Mouse (Mus musculus): ENCODE data around the gene Rnf187.

Gene Rnf187

GRCm38 (mm10) chr11:58938322-58939087, at the start of gene Rnf187:
TSS of gene Rnf187 (minus strand) at chr11:58938916.
- DNase-seq (ENCODE audit: low read depth, low spot score), result peak; percentile 94
- Histone ChIP-seq H3K36me3 (ENCODE audit: control insufficient read depth, insufficient read depth, low read length, poor library complexity, severe bottlenecking) (peaks cover 2% of the 10 kb centered on the region; the same call in 1 of the 2 replicates), H3K27me3 (ENCODE audit: control insufficient read depth, insufficient read depth, low read length, poor library complexity, severe bottlenecking) (no peaks in the 10 kb centered on the region)

GRCm38 (mm10) chr11:58985299-58985917, 46.7 kb upstream of the Rnf187 start:
- peaks cover 18% of the 10 kb centered on the region for H3K36me3 ChIP-seq (ENCODE audit: control insufficient read depth, insufficient read depth, low read length, poor library complexity, severe bottlenecking)
- H3K27me3 ChIP-seq (ENCODE audit: control insufficient read depth, insufficient read depth, low read length, poor library complexity, severe bottlenecking), result no peaks in the 10 kb centered on the region
- no peak for DNase-seq (ENCODE audit: low read depth, low spot score)

DNA sequence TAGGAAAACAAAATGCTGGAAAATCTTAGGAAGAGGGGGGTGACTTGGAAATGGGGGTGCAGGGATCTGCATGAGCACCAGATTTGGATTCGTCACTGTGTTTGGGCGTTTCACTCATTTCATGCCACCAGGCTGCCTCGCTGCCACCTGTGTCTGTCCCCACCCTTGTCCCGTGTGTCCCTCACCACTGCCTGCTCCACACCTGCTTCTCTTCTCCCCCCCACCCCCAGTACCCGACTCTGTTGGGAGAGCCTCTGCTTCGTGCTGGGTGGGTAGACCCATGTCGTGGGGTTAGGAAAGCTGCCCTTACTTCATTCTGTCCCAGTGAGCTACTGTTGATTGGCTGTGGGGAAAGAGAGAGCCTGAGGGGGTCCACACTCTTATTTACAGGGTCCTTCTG, 45.9 kb upstream of the Rnf187 start:
- Histone ChIP-seq H3K27me3 (ENCODE audit: control insufficient read depth, insufficient read depth, low read length, poor library complexity, severe bottlenecking) (no peaks in the 10 kb centered on the region), H3K36me3 (ENCODE audit: control insufficient read depth, insufficient read depth, low read length, poor library complexity, severe bottlenecking) (peaks cover 16% of the 10 kb centered on the region)
- DNase-seq (ENCODE audit: low read depth, low spot score), result no peak

DNA sequence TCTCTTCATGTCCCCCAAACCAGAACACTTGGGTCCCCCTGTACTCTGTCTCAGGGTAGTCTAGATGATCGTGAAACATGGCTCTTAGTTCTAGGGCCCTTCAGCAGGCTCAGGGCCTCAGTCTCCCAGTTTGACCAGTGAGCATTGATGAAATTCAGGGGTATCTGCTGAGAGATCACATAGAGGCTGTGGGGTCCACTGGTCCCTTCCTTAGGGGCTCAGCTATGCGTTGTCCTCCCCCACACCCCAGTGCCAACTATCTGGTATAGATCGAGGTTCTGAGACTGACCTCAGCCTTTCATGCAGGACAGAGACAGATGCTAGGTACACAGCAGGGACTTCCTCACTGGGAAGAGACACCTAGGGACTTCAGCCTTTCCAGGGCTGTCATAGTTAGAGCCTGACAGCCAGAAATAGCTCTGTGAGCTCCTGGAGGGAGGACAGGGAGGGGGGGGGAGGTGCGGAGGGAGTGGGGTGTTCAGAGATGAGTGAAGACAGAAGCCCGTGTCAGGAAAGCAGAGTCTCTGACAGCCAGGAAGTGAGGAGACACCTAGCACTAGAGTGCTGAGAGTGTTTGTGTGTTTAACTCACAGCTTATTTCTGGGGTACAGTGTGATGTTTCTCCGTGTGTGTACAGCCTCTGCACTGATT, 45.1 kb upstream of the Rnf187 start:
- DNase-seq (ENCODE audit: low read depth, low spot score), result no peak
- H3K27me3 ChIP-seq (ENCODE audit: control insufficient read depth, insufficient read depth, low read length, poor library complexity, severe bottlenecking), result no peaks in the 10 kb centered on the region
- peaks cover 8% of the 10 kb centered on the region for H3K36me3 ChIP-seq (ENCODE audit: control insufficient read depth, insufficient read depth, low read length, poor library complexity, severe bottlenecking)

DNA sequence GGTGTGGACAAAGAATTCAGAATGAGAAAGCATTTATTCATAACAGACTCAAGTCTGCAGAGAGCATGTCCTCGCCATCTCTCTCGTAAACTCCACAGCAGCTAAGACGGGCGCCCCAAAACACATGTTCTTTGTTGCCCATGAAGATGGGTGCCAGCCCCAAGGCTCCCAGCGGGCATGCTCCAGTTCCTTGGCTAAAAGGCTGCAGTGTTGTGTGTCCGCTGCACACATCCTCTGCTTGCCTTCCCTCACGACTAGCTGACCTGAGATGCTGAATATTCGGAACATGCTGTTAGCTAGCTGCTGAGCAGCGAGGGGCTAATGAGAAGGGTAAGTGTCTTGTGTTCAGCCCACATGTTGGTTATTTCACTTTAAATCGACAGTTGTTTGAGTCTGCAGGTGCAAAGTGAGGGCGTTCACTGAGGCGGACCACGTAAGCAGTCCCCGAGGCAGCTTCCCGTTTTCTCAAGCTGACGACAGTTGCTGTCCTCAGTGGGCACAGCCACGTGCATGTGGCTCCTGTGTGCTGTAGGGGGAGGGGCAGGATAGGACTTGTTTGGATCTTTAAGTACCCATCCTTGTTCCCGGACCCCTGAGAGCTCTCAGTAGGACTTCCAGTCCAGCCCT, 43.9 kb upstream of the Rnf187 start:
- Histone ChIP-seq H3K36me3 (ENCODE audit: control insufficient read depth, insufficient read depth, low read length, poor library complexity, severe bottlenecking) (peaks cover 6% of the 10 kb centered on the region), H3K27me3 (ENCODE audit: control insufficient read depth, insufficient read depth, low read length, poor library complexity, severe bottlenecking) (no peaks in the 10 kb centered on the region)
- peak; percentile 97 for DNase-seq (ENCODE audit: low read depth, low spot score)

- no peaks in the 10 kb centered on the region for H3K27me3 ChIP-seq (ENCODE audit: control insufficient read depth, insufficient read depth, low read length, poor library complexity, severe bottlenecking)
- H3K36me3 ChIP-seq (ENCODE audit: control insufficient read depth, insufficient read depth, low read length, poor library complexity, severe bottlenecking), result peaks cover 6% of the 10 kb centered on the region
- peak; percentile 93 for DNase-seq (ENCODE audit: low read depth, low spot score)
Observed at GRCm38 (mm10) chr11:58981541-58982447, 43.1 kb upstream of the Rnf187 start.

DNA sequence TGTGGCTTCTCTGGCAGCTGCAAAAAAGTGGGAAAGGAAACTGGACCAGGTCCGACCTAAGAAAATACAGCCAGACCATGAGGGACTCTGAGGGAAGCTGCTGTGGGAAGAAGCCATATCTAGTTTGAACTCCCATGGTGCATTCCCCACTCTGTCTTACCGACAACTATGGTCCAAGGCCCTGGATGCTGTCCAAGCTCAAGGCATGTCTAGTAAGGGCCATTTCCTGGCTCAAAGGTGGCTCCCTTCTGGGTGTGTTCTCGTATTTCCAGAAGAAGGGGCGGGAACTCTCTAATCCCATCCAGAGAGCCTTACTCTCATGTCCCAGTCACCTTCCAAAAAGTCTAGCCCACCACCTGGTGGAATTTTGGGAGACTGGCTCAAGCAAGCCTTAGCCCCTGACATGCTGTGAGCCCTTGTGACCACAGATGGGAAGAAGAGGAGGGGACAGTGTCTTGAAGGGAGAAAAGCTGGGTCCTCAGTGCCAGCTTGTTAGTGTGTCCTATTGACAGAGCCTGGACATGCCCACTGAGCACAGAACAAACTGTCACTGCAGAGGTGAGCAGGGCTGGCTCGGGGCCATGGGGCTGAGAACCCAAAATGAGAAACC, 41.8 kb upstream of the Rnf187 start:
- no peak for DNase-seq (ENCODE audit: low read depth, low spot score)
- H3K27me3 ChIP-seq (ENCODE audit: control insufficient read depth, insufficient read depth, low read length, poor library complexity, severe bottlenecking), result no peaks in the 10 kb centered on the region
- peaks cover 4% of the 10 kb centered on the region for H3K36me3 ChIP-seq (ENCODE audit: control insufficient read depth, insufficient read depth, low read length, poor library complexity, severe bottlenecking)

GRCm38 (mm10) chr11:58979661-58980060, 40.9 kb upstream of the Rnf187 start:
- Histone ChIP-seq H3K36me3 (ENCODE audit: control insufficient read depth, insufficient read depth, low read length, poor library complexity, severe bottlenecking) (no peaks in the 10 kb centered on the region; the same call in none of the 2 replicates), H3K27me3 (ENCODE audit: control insufficient read depth, insufficient read depth, low read length, poor library complexity, severe bottlenecking) (no peaks in the 10 kb centered on the region)
- DNase-seq (ENCODE audit: low read depth, low spot score), result no peak

GRCm38 (mm10) chr11:58979183-58979582, 40.5 kb upstream of the Rnf187 start:
- Histone ChIP-seq H3K27me3 (ENCODE audit: control insufficient read depth, insufficient read depth, low read length, poor library complexity, severe bottlenecking) (no peaks in the 10 kb centered on the region), H3K36me3 (ENCODE audit: control insufficient read depth, insufficient read depth, low read length, poor library complexity, severe bottlenecking) (no peaks in the 10 kb centered on the region; the same call in none of the 2 replicates)
- no peak for DNase-seq (ENCODE audit: low read depth, low spot score)

DNA sequence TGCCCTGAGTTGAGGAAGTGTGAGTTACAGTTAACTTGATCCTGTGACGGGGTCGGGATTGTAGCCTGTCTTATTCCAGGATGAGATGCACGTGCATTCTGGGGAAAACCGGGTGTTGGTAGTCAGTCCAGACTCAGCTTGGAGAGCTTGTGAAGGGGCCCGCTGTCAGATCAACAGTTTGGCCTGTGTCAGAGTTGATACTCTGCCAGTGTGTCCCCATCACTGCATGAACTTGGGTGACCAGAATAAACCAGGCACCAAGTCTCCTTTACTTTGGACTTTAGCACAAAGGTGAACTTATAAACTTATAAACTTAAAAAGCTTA, 40.0 kb upstream of the Rnf187 start:
- no peaks in the 10 kb centered on the region; the same call in none of the 2 replicates for H3K36me3 ChIP-seq (ENCODE audit: control insufficient read depth, insufficient read depth, low read length, poor library complexity, severe bottlenecking)
- no peak for DNase-seq (ENCODE audit: low read depth, low spot score)
- H3K27me3 ChIP-seq (ENCODE audit: control insufficient read depth, insufficient read depth, low read length, poor library complexity, severe bottlenecking), result no peaks in the 10 kb centered on the region

DNA sequence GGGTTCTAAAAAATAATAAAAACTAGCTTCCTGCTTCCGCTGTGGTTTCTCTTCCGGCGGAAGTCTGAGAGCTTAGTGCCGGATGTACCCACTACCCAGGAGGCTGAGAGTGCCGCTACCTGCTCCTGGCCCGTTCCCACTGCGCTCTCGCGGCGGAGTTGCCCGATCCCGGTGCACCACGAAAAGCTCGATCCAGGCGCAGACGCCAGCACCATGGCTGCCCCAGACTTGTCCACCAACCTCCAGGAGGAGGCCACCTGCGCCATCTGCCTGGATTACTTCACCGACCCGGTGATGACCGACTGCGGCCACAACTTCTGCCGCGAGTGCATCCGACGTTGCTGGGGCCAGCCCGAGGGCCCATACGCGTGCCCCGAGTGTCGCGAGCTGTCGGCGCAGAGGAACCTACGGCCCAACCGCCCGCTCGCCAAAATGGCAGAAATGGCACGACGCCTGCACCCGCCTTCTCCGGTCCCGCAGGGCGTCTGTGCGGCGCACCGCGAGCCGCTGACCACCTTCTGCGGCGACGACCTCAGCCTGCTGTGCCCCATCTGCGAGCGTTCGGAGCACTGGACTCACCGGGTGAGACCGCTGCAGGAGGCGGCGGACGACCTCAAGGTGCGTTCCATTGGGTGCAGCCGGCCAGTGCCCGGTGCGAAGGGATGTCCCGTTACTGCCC, 39.5 kb upstream of the Rnf187 start, which contains the start of gene Trim11:
Trim11 (plus strand) TSS at position 67 of the 679 bp plus-strand sequence.
- no peaks in the 10 kb centered on the region for H3K27me3 ChIP-seq (ENCODE audit: control insufficient read depth, insufficient read depth, low read length, poor library complexity, severe bottlenecking)
- DNase-seq (ENCODE audit: low read depth, low spot score), result peak; percentile 73
- H3K36me3 ChIP-seq (ENCODE audit: control insufficient read depth, insufficient read depth, low read length, poor library complexity, severe bottlenecking), result no peaks in the 10 kb centered on the region; the same call in none of the 2 replicates

DNA sequence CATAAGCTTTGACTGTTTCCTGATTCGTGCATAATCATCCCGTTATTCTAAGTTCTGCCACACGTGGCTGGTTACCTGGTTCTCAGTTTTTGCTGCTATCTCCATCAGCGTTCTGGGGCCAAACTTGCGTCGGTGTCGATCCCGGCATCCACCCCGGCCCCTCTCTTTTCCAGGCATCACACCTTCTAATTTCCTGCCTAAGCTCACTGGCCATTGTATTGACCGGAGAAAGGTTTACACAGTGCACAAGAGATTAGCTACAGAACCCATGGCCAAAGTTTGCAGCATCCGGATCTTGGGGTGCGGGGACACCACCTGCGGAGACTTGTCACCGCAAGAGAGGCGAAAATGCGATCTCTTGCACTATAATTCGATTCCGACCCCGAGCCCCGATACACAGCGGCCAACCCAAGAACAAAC, 38.9 kb upstream of the Rnf187 start:
- H3K36me3 ChIP-seq (ENCODE audit: control insufficient read depth, insufficient read depth, low read length, poor library complexity, severe bottlenecking), result no peaks in the 10 kb centered on the region; the same call in none of the 2 replicates
- DNase-seq (ENCODE audit: low read depth, low spot score), result peak; percentile 36

DNA sequence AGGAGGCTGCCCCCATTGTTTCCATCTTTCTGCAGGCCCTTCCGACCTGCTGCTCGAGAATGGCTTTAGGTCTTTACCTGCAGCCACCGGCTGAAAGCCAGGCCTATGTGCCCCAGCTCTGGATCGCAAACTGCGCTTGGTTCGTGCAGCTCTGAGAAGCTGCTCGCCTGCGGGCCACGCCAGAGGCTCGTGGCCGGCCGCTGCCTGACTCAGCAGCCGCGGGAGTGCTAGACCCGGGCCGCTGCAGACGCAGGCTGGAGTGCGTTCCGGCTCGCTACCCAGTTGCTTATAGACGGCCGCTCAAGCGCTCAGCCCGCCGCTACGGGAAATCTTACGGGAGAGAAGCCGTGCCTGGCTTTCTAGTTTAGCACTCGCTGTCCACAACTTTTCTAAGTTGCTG, 38.4 kb upstream of the Rnf187 start:
- Histone ChIP-seq H3K36me3 (ENCODE audit: control insufficient read depth, insufficient read depth, low read length, poor library complexity, severe bottlenecking) (no peaks in the 10 kb centered on the region; the same call in none of the 2 replicates), H3K27me3 (ENCODE audit: control insufficient read depth, insufficient read depth, low read length, poor library complexity, severe bottlenecking) (no peaks in the 10 kb centered on the region)
- peak; percentile 36 for DNase-seq (ENCODE audit: low read depth, low spot score)

More for the DNA sequence above, 38.9 kb upstream of the Rnf187 start:
- H3K27me3 ChIP-seq (ENCODE audit: control insufficient read depth, insufficient read depth, low read length, poor library complexity, severe bottlenecking), result no peaks in the 10 kb centered on the region

All from splenic B cell, adult 2 months (primary cell).